Mouse (Mus musculus) MEL (cell line): ENCODE results near the gene Lypla2.

Experiments used
- CTCF ChIP-seq, 3 experiments: IDR thresholded peaks in 2 of 3; conservative IDR thresholded peaks in 1 of 3; 2 replicates each; pipeline ENCODE4 v1.5.1; 2011 to 2012; ENCODE audit warnings: low read length in 3 of 3, low read depth in 2 of 3, mild to moderate bottlenecking in 2 of 3, improper control_type of control experiment in 1 of 3, inconsistent platforms in 1 of 3, mixed read lengths in 1 of 3, moderate library complexity in 1 of 3; ENCODE audit not compliant: control insufficient read depth in 1 of 3, insufficient read depth in 1 of 3, poor library complexity in 1 of 3, severe bottlenecking in 1 of 3
- E2F4 ChIP-seq: IDR thresholded peaks from 2 replicates; pipeline ENCODE4 v1.6.1; 2011; ENCODE audit warnings: low read depth, low read length, improper control_type of control experiment, borderline replicate concordance
- EP300 ChIP-seq, 2 experiments: IDR thresholded peaks; 2 replicates each; pipeline ENCODE4 v1.6.1; 2011; ENCODE audit warnings: improper control_type of control experiment in 2 of 2, low read length in 2 of 2, low read depth in 1 of 2, mild to moderate bottlenecking in 1 of 2
- ETS1 ChIP-seq: IDR thresholded peaks from 2 replicates; pipeline ENCODE4 v1.6.1; 2012; ENCODE audit warnings: low read depth, mild to moderate bottlenecking, inconsistent platforms, low read length, improper control_type of control experiment, moderate library complexity
- MAZ ChIP-seq: IDR thresholded peaks from 2 replicates; pipeline ENCODE4 v1.6.1; 2012; ENCODE audit warnings: low read depth, mild to moderate bottlenecking, inconsistent platforms, low read length, improper control_type of control experiment
- RAD21 ChIP-seq: IDR thresholded peaks from 2 replicates; pipeline ENCODE4 v1.6.1; 2011; ENCODE audit warnings: mild to moderate bottlenecking, low read depth, low read length, improper control_type of control experiment
- SIN3A ChIP-seq: IDR thresholded peaks from 2 replicates; pipeline ENCODE4 v1.6.1; 2012; ENCODE audit warnings: low read length, improper control_type of control experiment, inconsistent platforms
- TCF12 ChIP-seq: IDR thresholded peaks from 2 replicates; pipeline ENCODE4 v1.6.1; 2014; ENCODE audit warnings: low read depth, mild to moderate bottlenecking, inconsistent platforms, low read length, improper control_type of control experiment, moderate library complexity
- ZKSCAN1 ChIP-seq: IDR thresholded peaks from 2 replicates; pipeline ENCODE4 v1.6.1; 2012; ENCODE audit warnings: low read depth, mild to moderate bottlenecking, inconsistent platforms, low read length, improper control_type of control experiment, moderate library complexity

DNA sequence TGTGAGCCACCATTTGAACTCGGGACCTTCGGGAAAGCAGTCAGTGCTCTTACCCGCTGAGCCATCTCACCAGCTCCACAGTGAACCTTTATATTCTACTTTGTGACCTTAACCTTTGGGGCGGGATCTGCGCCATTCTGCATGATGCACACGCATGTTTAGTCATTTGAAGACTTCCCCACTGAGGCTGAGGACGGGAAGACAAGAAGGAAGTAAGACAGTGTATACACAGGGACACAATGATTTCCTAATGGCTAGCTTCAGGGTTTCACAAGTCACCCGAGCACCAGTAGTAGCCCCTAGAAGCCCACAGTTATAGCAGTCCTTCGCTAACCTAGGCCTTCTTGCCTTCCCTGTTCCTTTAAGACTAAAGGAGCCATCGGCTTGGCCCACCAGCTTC, 26.7 kb downstream of the Lypla2 start:
- no peak for TF ChIP-seq ETS1
- TF ChIP-seq ZKSCAN1 = no peak
- TF ChIP-seq EP300 (IDR thresholded peaks at IDR 0.05; ENCODE audit: low read depth in 1 of 2, low read length in 2 of 2) = no peak
- TF ChIP-seq CTCF (IDR thresholded peaks at IDR 0.05 in 2 of 3, conservative IDR thresholded peaks at IDR 0.05 in 1 of 3; ENCODE audit: control insufficient read depth in 1 of 3, insufficient read depth in 1 of 3, low read depth in 2 of 3, low read length in 3 of 3, poor library complexity in 1 of 3, severe bottlenecking in 1 of 3) = no peak
- TF ChIP-seq E2F4 = no peak
- TF ChIP-seq MAZ = no peak
- TF ChIP-seq SIN3A = no peak
- TF ChIP-seq RAD21 = no peak
- no peak for TF ChIP-seq TCF12
